Mouse (Mus musculus) hindbrain, embryonic 15.5 days (tissue): ENCODE data around the gene Sidt1. TPM values are rescaled to one million over a fixed set of nuclear protein-coding genes. Genes with fewer than 3 reads are reported as not detected.

Experiments
- ATAC-seq: fragments of 200-750 bp; cut with Nextera tagmentation; 2 replicates; pipeline ENCODE4 v1.8.0; 2017; ENCODE audit warnings: low read depth, moderate number of reproducible peaks, moderate TSS enrichment; ENCODE audit not compliant: low FRiP score
- H3K27ac ChIP-seq: fragments of 300-500 bp; sonication (generic); replicated peaks from 2 replicates; pipeline ENCODE4 v1.5.1; 2015; ENCODE audit warnings: mild to moderate bottlenecking, inconsistent platforms
- H3K27me3 ChIP-seq: fragments of 300-500 bp; sonication (generic); 2 replicates; pipeline ENCODE4 v1.6.1; 2015; ENCODE audit warnings: control low read depth, inconsistent platforms
- H3K36me3 ChIP-seq: fragments of 300-500 bp; sonication (generic); 2 replicates; pipeline ENCODE4 v1.6.1; 2015; ENCODE audit warnings: control low read depth, inconsistent platforms
- H3K4me1 ChIP-seq: fragments of 300-500 bp; sonication (generic); replicated peaks from 2 replicates; pipeline ENCODE4 v1.6.1; 2015; ENCODE audit warnings: control low read depth, inconsistent platforms
- H3K4me2 ChIP-seq: fragments of 300-500 bp; sonication (generic); 2 replicates; pipeline ENCODE4 v1.6.1; 2015; ENCODE audit warnings: moderate library complexity, mild to moderate bottlenecking, inconsistent platforms
- H3K4me3 ChIP-seq: fragments of 300-500 bp; sonication (generic); 2 replicates; pipeline ENCODE4 v1.5.1; 2015; ENCODE audit warnings: mild to moderate bottlenecking, inconsistent platforms
- H3K9ac ChIP-seq: fragments of 300-500 bp; sonication (generic); 2 replicates; pipeline ENCODE4 v1.6.1; 2015; ENCODE audit warnings: inconsistent platforms
- H3K9me3 ChIP-seq: fragments of 300-500 bp; sonication (generic); 2 replicates; pipeline ENCODE4 v1.6.1; 2016; ENCODE audit warnings: control low read depth, inconsistent platforms
- WGBS: fragments of 180-500 bp; shearing (Covaris S2); methylation state at CpG from one replicate; pipeline ENCODE4 v1.1.7; 2015; 5-methylcytosine and 5-hydroxymethylcytosine counted together
- polyA plus RNA-seq: library from polyadenylated mRNA; unstranded; fragments of >200 nt; fragmentation: Nextera tagmentation; extraction: Ambion mirVana; gene quantifications from 2 replicates; pipeline ENCODE4 v1.2.1, GENCODE M21; 2015

The Sidt1 gene
- polyA plus RNA-seq, result 13.6 and 15.3 TPM in 2 replicates

DNA sequence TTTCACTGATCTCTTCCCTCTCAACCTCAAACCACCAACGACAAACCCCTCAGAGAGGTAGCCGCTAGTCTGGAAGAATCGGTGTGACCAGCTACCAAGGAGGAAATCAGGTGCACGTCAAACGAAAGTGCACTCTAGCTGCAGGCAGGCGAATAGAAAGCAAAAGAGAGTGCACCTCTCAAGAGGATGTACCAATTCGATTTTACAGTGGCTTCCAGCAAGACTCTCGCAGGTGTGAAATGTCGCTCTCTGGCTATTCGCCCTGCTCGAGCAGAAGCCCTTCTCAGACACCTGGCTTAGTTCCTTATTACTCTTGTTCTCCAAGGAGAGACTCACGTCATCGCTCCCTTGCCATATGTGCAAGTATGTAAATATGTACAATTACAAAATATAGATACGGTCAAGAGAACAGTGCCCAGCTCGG, at the start of gene Sidt1:
Gene Sidt1, minus strand, starts transcription at position 336 of the 424 bp plus-strand sequence.
- H3K36me3 ChIP-seq, result no peaks in the 10 kb centered on the region
- H3K4me2 ChIP-seq, result peak within 1 kb of the TSS; percentile 99
- peaks cover 23% of the 10 kb centered on the region for H3K4me1 ChIP-seq
- H3K9ac ChIP-seq, result peak within 1 kb of the TSS; percentile 70
- H3K27me3 ChIP-seq, result peaks cover 3% of the 10 kb centered on the region; the same call in 1 of the 2 replicates
- H3K27ac ChIP-seq, result 0 out of 2 replicates have a peak within 1 kb of the TSS, but pooled peaks have one; percentile 49
- 7% methylated on average over 15 of the region's 15 CpGs for WGBS
- peak within 1 kb of the TSS; percentile 72 for H3K4me3 ChIP-seq
- peak; percentile 32; the same call in 1 of the 2 replicates for ATAC-seq
- no peaks in the 10 kb centered on the region for H3K9me3 ChIP-seq

DNA sequence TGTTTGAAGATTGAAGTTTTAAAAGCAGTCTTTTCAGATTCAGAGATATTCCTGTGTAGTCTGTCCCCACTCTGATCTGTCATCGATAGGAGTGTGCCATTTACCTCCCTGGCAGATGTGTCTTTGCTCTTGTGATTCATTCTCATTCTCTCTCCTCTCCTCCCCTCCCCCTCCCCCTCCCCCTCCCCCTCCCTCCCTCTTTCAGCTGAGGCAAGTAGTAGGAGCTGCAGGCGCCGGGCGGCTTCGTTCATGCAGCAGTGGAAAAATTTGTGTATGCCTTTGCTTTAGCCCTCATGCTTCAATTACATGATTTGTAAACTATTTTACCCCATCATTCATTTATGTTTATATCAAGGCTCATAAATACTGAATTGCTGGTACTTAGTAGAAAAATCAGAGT, 48.6 kb upstream of the Sidt1 start:
- 0 out of 2 replicates have a peak, but pooled peaks have one; percentile 23 for ATAC-seq
- Histone ChIP-seq H3K4me1 (no peaks in the 10 kb centered on the region; the same call in 1 of the 2 replicates), H3K4me3 (no peak overlapping the region), H3K27ac (no peak overlapping the region), H3K9ac (no peak overlapping the region), H3K27me3 (no peaks in the 10 kb centered on the region), H3K36me3 (no peaks in the 10 kb centered on the region), H3K9me3 (no peaks in the 10 kb centered on the region), H3K4me2 (no peak overlapping the region)
- 4% methylated on average over 5 of the region's 5 CpGs for WGBS

DNA sequence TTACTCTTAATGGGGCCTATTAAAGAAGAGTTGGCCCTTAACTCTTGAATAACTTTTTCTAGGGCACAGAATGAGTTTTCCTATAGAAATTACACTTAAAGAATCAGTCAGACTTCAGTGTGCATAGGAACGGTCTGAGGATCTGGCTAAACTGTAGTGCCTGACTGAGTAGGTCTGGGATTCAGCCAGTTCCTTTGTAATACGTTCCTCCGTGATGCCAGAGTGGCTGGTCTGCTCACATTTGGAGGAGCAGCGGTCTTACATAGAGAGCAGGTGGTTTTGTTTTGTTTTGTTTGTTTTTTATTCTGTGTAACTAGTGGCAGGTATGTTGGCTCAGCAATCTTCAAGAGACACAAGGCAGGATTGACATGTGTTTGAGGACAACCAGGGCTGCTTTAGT, 47.0 kb upstream of the Sidt1 start:
- no peaks in the 10 kb centered on the region for H3K9me3 ChIP-seq
- ATAC-seq, result no peak
- 67% methylated on average over 4 of the region's 4 CpGs for WGBS
- no peaks in the 10 kb centered on the region; the same call in 1 of the 2 replicates for H3K4me1 ChIP-seq
- no peak overlapping the region for H3K4me2 ChIP-seq
- no peak overlapping the region for H3K4me3 ChIP-seq
- H3K27ac ChIP-seq, result no peak overlapping the region
- H3K9ac ChIP-seq, result no peak overlapping the region
- H3K27me3 ChIP-seq, result no peaks in the 10 kb centered on the region
- H3K36me3 ChIP-seq, result no peaks in the 10 kb centered on the region

DNA sequence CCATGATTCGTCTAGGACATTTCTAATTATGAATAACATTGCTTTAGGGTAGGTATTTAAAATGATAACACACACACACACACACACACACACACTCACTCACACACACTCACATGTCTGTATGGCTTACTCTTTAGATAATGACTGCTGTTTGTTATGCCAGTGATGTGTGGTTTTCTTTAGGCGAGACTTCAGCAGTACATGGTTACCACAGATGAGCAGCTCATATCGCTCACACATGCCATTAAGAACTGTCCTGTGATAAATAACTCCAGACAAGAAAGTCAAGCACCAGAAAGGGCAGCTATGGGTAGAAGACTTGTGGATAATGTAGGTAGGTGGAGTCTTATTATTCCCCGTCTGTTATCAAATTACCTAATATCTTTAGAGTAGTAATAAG, 42.5 kb upstream of the Sidt1 start:
- WGBS, result 89% methylated on average over 4 of the region's 4 CpGs
- H3K4me1 ChIP-seq, result no peaks in the 10 kb centered on the region
- no peaks in the 10 kb centered on the region for H3K9me3 ChIP-seq
- no peak overlapping the region for H3K27ac ChIP-seq
- no peak overlapping the region for H3K9ac ChIP-seq
- no peak overlapping the region for H3K4me2 ChIP-seq
- H3K27me3 ChIP-seq, result no peaks in the 10 kb centered on the region
- peaks cover 17% of the 10 kb centered on the region; the same call in 1 of the 2 replicates for H3K36me3 ChIP-seq
- H3K4me3 ChIP-seq, result no peak overlapping the region
- ATAC-seq, result no peak

DNA sequence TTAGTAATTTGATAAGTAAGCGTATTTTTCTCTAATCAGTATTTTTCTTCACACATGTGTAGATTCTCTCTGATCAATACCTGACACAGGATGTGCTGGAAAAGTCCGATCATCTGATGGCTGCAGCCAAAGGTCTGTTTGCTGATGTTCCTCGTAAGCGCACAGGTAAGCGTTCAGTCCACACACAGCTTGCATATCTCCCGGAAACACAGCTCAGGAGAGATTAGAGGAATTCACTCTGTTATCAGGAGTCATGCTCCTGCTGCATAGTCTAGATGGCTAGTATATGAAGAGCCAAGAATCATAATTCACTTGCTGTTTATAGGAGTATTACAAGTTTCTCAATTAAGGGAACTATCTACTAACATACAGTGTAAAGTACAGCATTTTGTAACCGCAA, 32.5 kb upstream of the Sidt1 start:
- H3K4me1 ChIP-seq, result no peaks in the 10 kb centered on the region
- H3K27me3 ChIP-seq, result no peaks in the 10 kb centered on the region
- no peak overlapping the region for H3K4me3 ChIP-seq
- 97% methylated on average over 7 of the region's 7 CpGs for WGBS
- peaks cover 17% of the 10 kb centered on the region for H3K36me3 ChIP-seq
- H3K9ac ChIP-seq, result no peak overlapping the region
- ATAC-seq, result no peak
- H3K27ac ChIP-seq, result no peak overlapping the region
- no peaks in the 10 kb centered on the region for H3K9me3 ChIP-seq
- H3K4me2 ChIP-seq, result no peak overlapping the region

DNA sequence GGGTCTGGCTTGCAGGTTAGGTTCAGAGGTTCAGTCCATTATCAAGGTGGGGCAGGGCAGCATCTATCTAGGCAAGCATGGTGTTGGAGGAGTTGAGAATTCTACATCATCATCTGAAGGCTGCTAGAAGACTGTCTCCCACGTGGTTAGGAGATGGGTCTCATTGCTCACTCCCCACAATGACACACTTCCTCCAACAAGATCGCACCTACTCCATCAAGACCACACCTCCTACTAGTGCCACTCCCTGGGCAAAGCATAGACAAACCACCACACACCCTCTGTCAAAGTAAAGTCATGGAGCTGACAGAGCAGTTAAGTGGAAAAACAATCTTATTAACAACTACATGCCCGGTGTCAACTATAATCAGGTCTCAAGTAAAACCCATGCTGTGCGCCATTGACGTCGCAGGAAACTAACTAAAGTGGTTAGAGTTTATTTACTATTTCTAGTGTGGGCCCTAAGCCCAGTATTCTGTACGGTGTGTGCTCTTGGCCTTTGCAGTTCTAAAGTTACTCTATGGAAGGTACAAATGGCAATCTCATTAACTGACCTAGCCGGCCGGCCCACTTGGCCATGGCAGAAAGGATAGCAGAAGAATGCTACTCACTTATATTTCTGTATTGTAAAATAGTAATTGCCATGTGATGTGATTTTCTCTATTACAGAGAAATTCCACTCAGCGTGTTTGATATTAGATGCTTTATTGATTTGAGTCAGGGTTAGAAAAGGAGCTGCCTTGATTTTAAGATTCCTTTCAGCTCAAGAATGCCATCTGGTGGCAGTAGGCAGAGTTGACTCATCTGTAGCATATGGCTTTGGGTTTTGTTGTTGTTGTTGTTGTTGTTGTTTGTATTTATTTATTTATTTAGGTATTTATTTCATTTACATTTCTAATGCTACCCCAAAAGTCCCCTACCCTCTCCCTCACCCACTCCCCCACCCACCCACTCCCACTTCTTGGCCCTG, 29.2 kb upstream of the Sidt1 start:
- peak; percentile 54; the same call in 1 of the 2 replicates for ATAC-seq
- Histone ChIP-seq H3K36me3 (peaks cover 10% of the 10 kb centered on the region; the same call in 1 of the 2 replicates), H3K27ac (no peak overlapping the region), H3K4me3 (no peak overlapping the region), H3K27me3 (no peaks in the 10 kb centered on the region), H3K9me3 (no peaks in the 10 kb centered on the region), H3K4me1 (no peaks in the 10 kb centered on the region), H3K4me2 (no peak overlapping the region), H3K9ac (no peak overlapping the region)
- WGBS, result 82% methylated on average over 10 of the region's 10 CpGs

DNA sequence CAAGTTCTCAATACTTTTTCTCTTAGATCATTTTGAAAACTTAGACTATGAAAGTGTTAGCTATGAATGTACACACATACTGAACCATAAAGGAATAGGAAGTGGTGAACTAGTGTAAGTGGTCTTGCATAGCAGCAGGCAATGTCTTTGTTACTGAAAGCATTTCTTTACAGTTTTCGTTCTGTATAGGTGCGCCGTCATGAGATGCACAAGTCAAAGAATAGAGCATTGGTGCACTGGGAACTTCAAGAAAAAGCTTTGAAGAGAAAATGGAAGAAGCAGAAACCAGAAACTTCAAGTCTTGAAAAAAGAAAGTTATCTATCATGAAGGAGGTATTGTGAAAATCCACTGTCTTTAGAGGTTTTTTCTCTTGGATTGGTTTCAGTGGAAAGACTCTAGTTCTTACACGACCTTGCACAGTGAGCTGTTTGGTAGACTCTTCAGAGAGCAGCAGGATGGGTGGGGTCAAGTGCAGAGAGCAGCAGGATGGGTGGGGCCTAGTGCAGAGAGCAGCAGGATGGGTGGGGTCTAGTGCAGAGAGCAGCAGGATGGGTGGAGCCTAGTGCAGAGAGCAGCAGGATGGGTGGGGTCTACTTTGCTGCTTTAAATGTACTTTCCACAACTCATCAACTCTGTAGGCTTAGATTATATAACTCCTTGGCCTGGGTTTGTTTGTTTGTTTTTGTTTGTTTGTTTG, 24.7 kb upstream of the Sidt1 start:
- no peak for ATAC-seq
- no peaks in the 10 kb centered on the region for H3K27me3 ChIP-seq
- H3K4me1 ChIP-seq, result no peaks in the 10 kb centered on the region
- H3K4me2 ChIP-seq, result no peak overlapping the region
- WGBS, result 74% methylated on average over 4 of the region's 4 CpGs
- no peak overlapping the region for H3K27ac ChIP-seq
- peaks cover 7% of the 10 kb centered on the region; the same call in 1 of the 2 replicates for H3K36me3 ChIP-seq
- no peak overlapping the region for H3K9ac ChIP-seq
- no peak overlapping the region for H3K4me3 ChIP-seq
- no peaks in the 10 kb centered on the region for H3K9me3 ChIP-seq

DNA sequence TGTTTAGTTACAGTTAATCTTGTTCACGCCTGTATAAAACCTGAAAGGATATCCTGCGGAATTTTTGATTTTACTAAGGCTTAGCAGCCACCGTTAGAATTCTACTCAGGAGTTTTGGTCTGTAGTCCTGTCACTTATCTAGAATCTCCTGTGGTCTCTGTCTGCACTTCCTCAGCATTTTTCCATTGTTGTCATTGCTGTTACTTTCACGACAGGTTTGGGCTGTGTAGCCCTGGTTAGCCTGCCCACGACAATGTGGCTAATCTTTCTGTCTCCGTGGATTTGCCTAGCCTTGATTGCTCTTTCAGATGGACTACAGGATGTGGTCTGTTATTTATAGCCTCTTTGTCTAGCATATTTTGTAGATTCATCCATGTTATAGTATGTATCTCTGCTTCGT, 23.3 kb upstream of the Sidt1 start:
- Histone ChIP-seq H3K4me2 (no peak overlapping the region), H3K4me3 (no peak overlapping the region), H3K9ac (no peak overlapping the region), H3K9me3 (no peaks in the 10 kb centered on the region), H3K36me3 (0 out of 2 replicates have a peak, but pooled peaks cover 2% of the 10 kb centered on the region), H3K4me1 (no peaks in the 10 kb centered on the region), H3K27ac (no peak overlapping the region), H3K27me3 (no peaks in the 10 kb centered on the region)
- ATAC-seq, result no peak
- WGBS, result 90% methylated on average over 7 of the region's 7 CpGs

DNA sequence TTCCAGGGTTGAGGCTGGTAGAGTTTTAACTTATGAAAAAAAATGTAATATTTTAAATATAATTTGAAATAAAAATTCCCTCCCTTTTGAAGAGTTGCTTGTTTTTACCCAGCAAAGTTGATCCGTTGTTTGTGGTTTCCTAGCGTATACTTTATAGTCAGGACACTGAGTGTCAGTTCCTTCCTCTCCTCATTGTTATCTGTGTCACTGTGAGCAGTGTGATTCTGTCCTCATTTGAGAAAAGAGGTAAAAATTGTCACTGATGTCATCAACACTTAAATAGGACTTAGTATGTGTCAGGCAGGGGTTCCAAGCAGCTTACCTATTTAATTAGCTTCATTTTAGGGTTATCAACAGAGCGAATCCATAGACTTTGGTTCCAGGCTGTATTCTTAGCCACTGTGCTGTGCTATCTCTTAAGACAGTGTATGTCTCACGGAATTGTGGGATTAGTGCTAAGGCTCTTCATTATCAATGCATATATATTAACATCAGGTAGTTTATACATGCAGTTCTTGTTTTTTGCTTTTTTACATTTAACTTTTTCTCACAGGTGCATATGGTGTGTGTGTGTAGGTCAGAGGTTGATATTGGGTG, 16.9 kb upstream of the Sidt1 start:
- Histone ChIP-seq H3K9me3 (no peaks in the 10 kb centered on the region), H3K27ac (no peak overlapping the region), H3K4me3 (no peak overlapping the region), H3K36me3 (no peaks in the 10 kb centered on the region), H3K9ac (no peak overlapping the region), H3K4me2 (no peak overlapping the region), H3K27me3 (no peaks in the 10 kb centered on the region), H3K4me1 (peaks cover 13% of the 10 kb centered on the region)
- no peak for ATAC-seq
- WGBS, result 92% methylated on average over 4 of the region's 4 CpGs

DNA sequence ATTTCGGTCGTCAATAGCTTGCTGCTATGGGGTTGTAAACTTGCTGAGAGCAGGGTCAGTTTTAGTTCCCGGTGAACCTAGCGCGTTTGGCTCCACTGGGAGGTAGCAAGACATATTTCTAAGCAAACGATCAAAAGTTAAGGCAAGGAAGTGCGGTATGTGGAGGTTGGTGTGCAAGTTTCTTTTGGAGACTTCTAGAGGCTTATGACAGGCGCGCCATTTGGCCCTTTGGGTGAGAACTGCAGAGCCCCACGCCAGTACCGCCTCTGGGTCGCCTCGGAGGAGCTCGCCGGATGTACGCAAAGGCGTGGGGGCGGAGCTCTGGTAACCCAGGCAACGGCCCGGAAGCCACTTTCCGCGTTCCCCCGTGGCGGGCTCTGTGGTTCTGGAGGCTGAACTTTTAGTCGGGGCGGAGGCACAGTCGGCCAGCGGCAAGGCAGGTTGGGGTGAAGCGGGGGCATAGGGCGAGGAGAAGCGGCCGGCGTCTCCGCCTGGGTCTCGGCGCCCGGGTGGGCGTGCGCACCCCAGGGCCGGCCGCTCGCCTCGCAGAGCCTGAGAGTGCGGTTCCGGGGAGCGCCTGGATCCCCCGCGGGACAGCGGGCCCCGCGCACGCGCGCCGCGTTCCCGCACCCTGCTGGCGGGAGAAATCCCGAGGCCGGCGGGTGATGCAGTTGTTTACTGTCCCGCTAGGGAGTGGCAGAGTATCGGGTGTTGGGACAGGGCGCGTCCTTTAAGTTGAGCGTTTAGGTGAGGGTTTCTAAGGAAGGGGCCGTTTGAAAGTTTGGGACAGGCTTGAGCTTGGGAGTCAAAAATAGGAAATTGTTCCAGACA, 14.3 kb upstream of the Sidt1 start, which contains the start of gene Spice1:
Gene Spice1, plus strand, starts transcription at position 51 of the 831 bp plus-strand sequence.
- no peaks in the 10 kb centered on the region for H3K27me3 ChIP-seq
- no peaks in the 10 kb centered on the region for H3K9me3 ChIP-seq
- H3K27ac ChIP-seq, result peak within 1 kb of the TSS; percentile 82
- peak within 1 kb of the TSS; percentile 74 for H3K4me2 ChIP-seq
- peak; percentile 100 for ATAC-seq
- peak within 1 kb of the TSS; percentile 58 for H3K9ac ChIP-seq
- H3K4me3 ChIP-seq, result peak within 1 kb of the TSS; percentile 73
- WGBS, result under 1% methylated on average over 67 of the region's 67 CpGs
- peaks cover 13% of the 10 kb centered on the region for H3K4me1 ChIP-seq
- H3K36me3 ChIP-seq, result no peaks in the 10 kb centered on the region

DNA sequence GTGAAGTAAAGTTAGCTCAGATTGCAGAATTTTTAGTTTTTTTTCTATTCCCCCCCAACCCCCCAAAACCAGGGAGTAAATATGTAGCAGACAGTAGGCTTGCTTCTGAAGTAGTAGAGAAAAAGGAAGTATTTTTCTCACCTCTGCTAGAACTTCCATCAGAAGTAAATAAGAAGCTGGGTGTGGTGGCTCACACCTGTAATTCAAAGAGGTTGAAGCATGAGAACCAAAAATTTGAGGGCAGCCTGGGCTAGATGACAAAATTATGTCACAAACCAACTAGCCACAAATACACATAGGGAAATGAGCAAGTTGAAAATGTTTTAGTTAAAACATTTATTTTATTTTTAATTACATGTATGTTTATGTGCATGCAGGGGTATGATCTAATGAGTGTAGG, 4.5 kb upstream of the Sidt1 start:
- Histone ChIP-seq H3K36me3 (no peaks in the 10 kb centered on the region), H3K4me1 (peaks cover 9% of the 10 kb centered on the region), H3K4me3 (no peak overlapping the region), H3K27ac (no peak overlapping the region), H3K4me2 (no peak overlapping the region), H3K9ac (no peak overlapping the region), H3K9me3 (no peaks in the 10 kb centered on the region), H3K27me3 (peaks cover 3% of the 10 kb centered on the region; the same call in 1 of the 2 replicates)
- no peak for ATAC-seq
